Mouse (Mus musculus) myocyte (in vitro differentiated cells): Measurements from ENCODE around the gene Lipe. TPM values are rescaled to one million over a fixed set of nuclear protein-coding genes. Genes with fewer than 3 reads are reported as not detected.

Source experiments
- H3K27me3 ChIP-seq: one replicate; pipeline ENCODE4 v1.6.1; 2011; ENCODE audit not compliant: control insufficient read depth, insufficient read depth, insufficient read length
- H3K36me3 ChIP-seq: one replicate; pipeline ENCODE4 v1.6.1; 2011; ENCODE audit not compliant: control insufficient read depth, insufficient read depth
- H3K4me2 ChIP-seq: one replicate; pipeline ENCODE4 v1.6.1; 2011; ENCODE audit warnings: low read depth, control low read depth
- H3K4me3 ChIP-seq: one replicate; pipeline ENCODE4 v1.5.1; 2011; ENCODE audit warnings: mild to moderate bottlenecking, control low read depth, moderate library complexity
- H3K79me2 ChIP-seq: one replicate; pipeline ENCODE4 v1.6.1; 2011; ENCODE audit not compliant: control insufficient read depth, insufficient read depth
- H3ac ChIP-seq: one replicate; pipeline ENCODE4 v1.6.1; 2011; ENCODE audit not compliant: control insufficient read depth, insufficient read length
- CEBPB ChIP-seq: IDR thresholded peaks from 2 replicates; pipeline ENCODE4 v1.6.1; 2011; ENCODE audit warnings: mild to moderate bottlenecking, moderate library complexity; ENCODE audit not compliant: poor library complexity, insufficient read depth, severe bottlenecking
- E2F4 ChIP-seq: IDR thresholded peaks from one replicate; pipeline ENCODE4 v1.6.1; 2011; ENCODE audit warnings: mild to moderate bottlenecking, control low read depth, moderate library complexity; ENCODE audit not compliant: insufficient read depth
- MAX ChIP-seq: IDR thresholded peaks from one replicate; pipeline ENCODE4 v1.6.1; 2011; ENCODE audit warnings: low read depth, mild to moderate bottlenecking, control low read depth
- MYOD1 ChIP-seq, 3 experiments: IDR thresholded peaks; one replicate each; pipeline ENCODE4 v1.6.1; 2011; ENCODE audit warnings: control low read depth in 2 of 3, low read depth in 2 of 3, mild to moderate bottlenecking in 2 of 3, moderate library complexity in 1 of 3; ENCODE audit not compliant: insufficient read length in 2 of 3, control insufficient read depth in 1 of 3
- MYOG ChIP-seq, 3 experiments: IDR thresholded peaks; one replicate each; pipeline ENCODE4 v1.6.1; 2011; ENCODE audit warnings: control low read depth in 2 of 3, low read depth in 2 of 3, mild to moderate bottlenecking in 2 of 3; ENCODE audit not compliant: insufficient read length in 2 of 3, control insufficient read depth in 1 of 3, insufficient read depth in 1 of 3
- POLR2A ChIP-seq: IDR thresholded peaks from one replicate; pipeline ENCODE4 v1.6.1; 2011; ENCODE audit warnings: low read depth, mild to moderate bottlenecking, control low read depth, moderate library complexity; ENCODE audit not compliant: insufficient read length
- POLR2AphosphoS2 ChIP-seq: IDR thresholded peaks from one replicate; pipeline ENCODE4 v1.6.1; 2011; ENCODE audit warnings: low read depth, control low read depth; ENCODE audit not compliant: insufficient read length
- REST ChIP-seq: IDR thresholded peaks from one replicate; pipeline ENCODE4 v1.6.1; 2011; ENCODE audit warnings: mild to moderate bottlenecking, control low read depth, moderate library complexity; ENCODE audit not compliant: insufficient read depth, insufficient read length
- SRF ChIP-seq: IDR thresholded peaks from one replicate; pipeline ENCODE4 v1.6.1; 2011; ENCODE audit warnings: low read depth; ENCODE audit not compliant: control insufficient read depth, insufficient read length
- TCF12 ChIP-seq: IDR thresholded peaks from one replicate; pipeline ENCODE4 v1.6.1; 2011; ENCODE audit warnings: mild to moderate bottlenecking, control low read depth; ENCODE audit not compliant: poor library complexity, insufficient read depth, severe bottlenecking
- TCF3 ChIP-seq: IDR thresholded peaks from one replicate; pipeline ENCODE4 v1.6.1; 2011; ENCODE audit warnings: low read depth, control low read depth; ENCODE audit not compliant: insufficient read length
- USF1 ChIP-seq: IDR thresholded peaks from one replicate; pipeline ENCODE4 v1.6.1; 2011; ENCODE audit warnings: low read depth, mild to moderate bottlenecking, control low read depth, moderate library complexity
- polyA plus RNA-seq: library from polyadenylated mRNA; unstranded; fragments of >200 nt; fragmentation: generic; extraction: Trizol; gene quantifications from one replicate; pipeline ENCODE4 v1.2.1, GENCODE M21; 2012; ENCODE audit warnings: missing spikeins

Lipe gene
- polyA plus RNA-seq, 1 experiment, result 3.8 TPM

DNA sequence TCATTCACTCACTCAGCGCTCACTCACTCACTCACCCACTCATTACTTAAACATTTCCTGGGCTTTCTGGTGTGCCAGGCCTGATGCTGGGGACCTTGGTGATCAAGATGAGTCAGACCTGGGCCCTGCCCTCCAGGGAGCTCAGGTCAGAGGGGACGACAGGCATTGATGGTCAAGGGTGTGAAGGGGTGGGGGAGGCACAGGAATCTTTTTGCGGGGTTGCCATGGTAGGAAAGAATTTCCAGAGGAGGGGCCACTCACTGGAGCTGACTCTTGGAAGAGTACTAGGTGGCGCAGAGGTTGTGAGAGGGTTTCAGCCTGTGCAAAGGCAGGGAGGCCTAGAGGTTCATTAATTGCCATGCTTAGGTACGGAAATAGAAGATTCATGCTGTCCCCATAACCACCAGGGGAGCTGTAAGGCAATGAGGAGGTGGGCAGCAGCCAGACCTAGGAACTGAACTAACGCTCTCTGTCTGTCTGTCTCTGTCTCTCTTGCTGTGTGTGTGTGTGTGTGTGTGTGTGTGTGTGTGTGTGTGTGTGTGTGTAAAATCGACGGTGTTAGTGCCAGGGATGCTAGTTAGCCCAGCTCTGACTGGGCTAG lies 21.3 kb downstream of the Lipe start:
- TF ChIP-seq E2F4, result no peak
- no peak for TF ChIP-seq REST
- no peak for TF ChIP-seq POLR2AphosphoS2
- TF ChIP-seq MYOG (IDR thresholded peaks at IDR 0.05; ENCODE audit: control insufficient read depth in 1 of 3, insufficient read depth in 1 of 3, insufficient read length in 2 of 3, low read depth in 2 of 3), result no peak
- TF ChIP-seq POLR2A, result no peak

DNA sequence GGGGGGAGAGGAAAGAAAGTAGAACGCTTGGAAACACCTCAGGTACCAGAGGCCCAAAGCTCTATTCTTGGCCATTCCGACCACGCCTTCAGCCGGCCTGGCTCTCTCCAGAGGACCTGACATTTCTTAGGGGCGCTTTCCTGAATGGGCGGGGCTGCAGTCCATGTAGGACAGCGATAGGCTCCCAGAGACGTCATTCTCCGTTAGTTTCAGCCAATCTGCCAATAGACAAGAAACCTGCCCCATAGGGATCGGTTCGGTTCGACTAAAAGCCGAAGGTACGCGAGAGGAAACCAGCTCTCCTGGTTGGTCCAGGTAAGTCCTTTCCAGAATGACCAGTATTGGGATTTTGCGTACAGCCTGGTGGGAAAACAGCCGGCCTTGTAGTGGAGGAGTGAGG lies 22.0 kb downstream of the Lipe start:
- peak overlapping the region; percentile 27 for H3K4me3 ChIP-seq
- no peaks in the 10 kb centered on the region for H3K79me2 ChIP-seq
- H3K4me2 ChIP-seq, result peak overlapping the region; percentile 83
- H3K36me3 ChIP-seq, result no peaks in the 10 kb centered on the region
- H3K27me3 ChIP-seq, result no peaks in the 10 kb centered on the region
- no peak overlapping the region for H3ac ChIP-seq
- TF ChIP-seq E2F4, result no peak
- TF ChIP-seq POLR2A, result no peak
- no peak for TF ChIP-seq TCF12
- no peak for TF ChIP-seq MAX
- no peak for TF ChIP-seq POLR2AphosphoS2
- no peak for TF ChIP-seq TCF3
- no peak for TF ChIP-seq REST
- no peak for TF ChIP-seq MYOD1 (IDR thresholded peaks at IDR 0.05; ENCODE audit: control insufficient read depth in 1 of 3, insufficient read length in 2 of 3, low read depth in 2 of 3)
- no peak for TF ChIP-seq SRF
- TF ChIP-seq USF1, result no peak
- TF ChIP-seq MYOG (IDR thresholded peaks at IDR 0.05; ENCODE audit: control insufficient read depth in 1 of 3, insufficient read depth in 1 of 3, insufficient read length in 2 of 3, low read depth in 2 of 3), result no peak
- TF ChIP-seq CEBPB, result no peak

More for the DNA sequence above, 21.3 kb downstream of the Lipe start:
- Histone ChIP-seq H3K27me3 (no peaks in the 10 kb centered on the region), H3K79me2 (no peaks in the 10 kb centered on the region), H3K4me3 (peak overlapping the region; percentile 27), H3K4me2 (peak overlapping the region; percentile 83), H3K36me3 (no peaks in the 10 kb centered on the region), H3ac (no peak overlapping the region)

DNA sequence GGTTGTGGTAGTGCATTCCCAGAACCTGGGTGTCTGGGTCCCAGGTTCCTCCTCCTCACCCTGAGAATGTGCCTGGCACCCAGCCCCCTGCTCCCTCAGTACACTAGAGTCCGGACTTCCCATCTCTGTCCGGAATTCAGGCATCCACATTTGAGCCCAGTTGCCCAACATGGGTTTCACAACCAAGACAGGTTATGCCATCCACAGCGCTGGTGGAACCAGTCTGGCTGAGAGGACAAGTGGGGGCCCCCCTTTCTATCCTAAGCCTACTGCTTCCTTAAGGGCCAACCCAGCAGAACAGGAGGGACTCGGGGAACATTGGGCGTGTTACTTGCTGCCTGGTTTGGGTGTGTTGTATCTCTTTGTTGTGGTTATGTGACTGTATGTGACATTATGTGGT lies 26.1 kb downstream of the Lipe start:
- no peaks in the 10 kb centered on the region for H3K36me3 ChIP-seq
- H3K4me3 ChIP-seq, result no peak overlapping the region
- H3ac ChIP-seq, result no peak overlapping the region
- peaks cover 15% of the 10 kb centered on the region for H3K27me3 ChIP-seq
- H3K4me2 ChIP-seq, result no peak overlapping the region
- H3K79me2 ChIP-seq, result no peaks in the 10 kb centered on the region
- TF ChIP-seq MYOD1 (IDR thresholded peaks at IDR 0.05; ENCODE audit: control insufficient read depth in 1 of 3, insufficient read length in 2 of 3, low read depth in 2 of 3) (no peak), E2F4 (no peak), MYOG (IDR thresholded peaks at IDR 0.05; ENCODE audit: control insufficient read depth in 1 of 3, insufficient read depth in 1 of 3, insufficient read length in 2 of 3, low read depth in 2 of 3) (no peak), USF1 (no peak), CEBPB (no peak), MAX (no peak)

DNA sequence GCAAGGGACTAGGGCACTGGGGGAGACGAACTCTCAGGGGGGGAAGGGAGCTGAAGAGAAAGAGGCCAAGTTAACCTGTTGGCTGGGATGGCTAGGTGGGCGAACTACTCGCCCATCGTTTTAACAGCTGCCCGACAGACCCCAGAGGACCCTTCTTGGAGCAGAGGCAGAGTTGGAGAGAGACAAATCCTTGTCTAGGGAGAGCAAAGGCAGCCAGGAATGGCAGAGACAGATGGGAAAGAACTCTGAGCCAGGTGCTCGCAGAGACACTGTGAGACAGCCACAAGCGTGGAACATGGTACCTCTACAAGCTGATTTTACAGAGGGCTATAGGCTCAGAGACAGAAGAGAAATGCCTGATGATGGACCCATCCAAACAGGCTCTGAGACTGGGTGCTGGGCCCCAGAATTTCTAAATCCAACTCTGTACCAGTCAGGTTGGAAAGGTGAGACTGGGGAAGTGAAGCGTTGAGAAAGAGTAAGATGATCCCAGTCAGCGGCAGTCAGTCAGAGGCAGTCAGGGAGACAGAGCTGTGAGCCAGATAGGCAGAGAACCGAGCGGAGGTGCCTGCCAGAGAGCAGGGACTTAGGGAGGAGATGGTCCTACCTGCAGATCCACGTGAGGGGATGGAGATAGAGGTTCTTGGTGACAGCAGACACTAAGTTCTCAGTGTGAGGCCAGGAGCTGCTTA lies 29.3 kb downstream of the Lipe start, which contains the start of gene Cnfn:
Cnfn (minus strand) TSS at position 667 of the 692 bp plus-strand sequence.
- Histone ChIP-seq H3K4me3 (no peak within 1 kb of the TSS), H3K36me3 (no peaks in the 10 kb centered on the region)

More for the DNA sequence above, 29.3 kb downstream of the Lipe start, which contains the start of gene Cnfn:
- TF ChIP-seq POLR2AphosphoS2, result no peak
- TF ChIP-seq MAX, result no peak
- no peak for TF ChIP-seq SRF
- no peak for TF ChIP-seq E2F4
- TF ChIP-seq TCF3, result no peak
- TF ChIP-seq MYOD1 (IDR thresholded peaks at IDR 0.05; ENCODE audit: control insufficient read depth in 1 of 3, insufficient read length in 2 of 3, low read depth in 2 of 3), result no peak
- no peak for TF ChIP-seq REST
- no peak for TF ChIP-seq POLR2A
- no peak for TF ChIP-seq CEBPB
- TF ChIP-seq USF1, result no peak
- no peak for TF ChIP-seq MYOG (IDR thresholded peaks at IDR 0.05; ENCODE audit: control insufficient read depth in 1 of 3, insufficient read depth in 1 of 3, insufficient read length in 2 of 3, low read depth in 2 of 3)
- no peak for TF ChIP-seq TCF12
- Histone ChIP-seq H3K27me3 (peaks cover 15% of the 10 kb centered on the region), H3K4me2 (no peak within 1 kb of the TSS), H3ac (no peak within 1 kb of the TSS), H3K79me2 (no peaks in the 10 kb centered on the region)
